Mouse (Mus musculus): ENCODE measurements around the gene Olfr552.
"Not testable (repeated sequence)": the region's sequence is repeated elsewhere in the genome, so short reads cannot be mapped to it uniquely, and the experiment has no call there.

Gene Olfr552

DNA sequence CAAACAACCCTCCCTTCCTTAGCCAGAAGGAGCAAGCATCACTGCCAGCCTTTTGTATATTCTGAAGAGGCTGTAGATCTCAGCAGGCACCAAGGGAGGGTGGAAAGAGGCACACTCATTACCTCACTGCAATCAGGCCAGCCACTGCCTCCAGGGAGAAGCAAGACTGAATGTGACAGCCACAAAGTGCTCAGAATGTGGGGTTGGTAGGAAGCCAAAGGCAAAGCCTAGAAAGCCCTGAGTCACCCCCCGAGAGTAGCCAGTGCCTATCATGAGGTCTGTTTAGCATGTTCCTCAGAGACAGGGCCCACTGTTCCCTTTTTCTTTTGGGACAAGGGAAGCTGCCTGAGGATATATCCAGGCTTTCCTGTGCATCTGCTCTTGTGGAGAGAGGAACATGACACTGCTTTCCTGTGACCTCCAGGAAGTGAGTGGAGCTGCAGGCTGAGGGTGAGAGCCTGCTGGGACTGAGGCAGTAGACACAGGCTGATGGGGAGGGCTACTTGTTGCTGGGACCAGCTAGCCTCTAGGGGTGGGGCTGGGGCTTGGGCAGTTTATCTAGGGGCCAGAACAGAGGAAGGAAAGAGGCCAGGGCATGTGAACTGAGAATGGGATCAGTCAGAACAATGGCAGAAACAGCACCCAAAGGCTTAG is at the start of gene Olfr552:
Gene Olfr552, plus strand, starts transcription at position 393 of the 654 bp plus-strand sequence.
- DNase-seq, result no peak

DNA sequence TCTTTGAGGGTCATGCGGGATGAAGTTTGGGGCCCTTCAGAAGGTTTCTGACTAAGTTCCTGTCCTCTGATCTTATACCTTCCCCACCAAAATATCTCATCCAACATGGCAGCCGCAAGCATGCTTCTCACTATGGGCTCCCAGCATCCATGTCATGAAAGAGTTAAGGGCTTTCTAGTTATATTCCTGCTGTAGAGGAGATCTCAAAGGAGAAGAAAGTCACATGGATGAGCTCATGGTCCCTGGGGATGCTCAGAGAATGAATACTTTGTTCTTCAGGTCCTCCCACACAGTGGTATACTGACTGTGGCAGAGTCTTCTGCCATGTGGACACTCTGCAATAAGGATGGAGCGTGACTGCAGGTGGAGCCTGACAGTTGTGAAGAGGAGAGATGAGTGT is 48.0 kb upstream of the Olfr552 start, which contains the start of gene Olfr549:
Gene Olfr549, plus strand, starts transcription at position 301 of the 400 bp plus-strand sequence.
- no peak for DNase-seq

- DNase-seq, result no peak
Observed at GRCm38 (mm10) chr7:102553279-102553678, 44.3 kb upstream of the Olfr552 start.

GRCm38 (mm10) chr7:102564999-102565997 is 32.3 kb upstream of the Olfr552 start, which contains the start of gene Trim21:
TSS of gene Trim21 (minus strand) at chr7:102565486.
- DNase-seq, result peak; percentile 84

- DNase-seq, result no peak
Observed at GRCm38 (mm10) chr7:102566219-102566618, 31.4 kb upstream of the Olfr552 start.

GRCm38 (mm10) chr7:102571142-102571541 is 26.4 kb upstream of the Olfr552 start, which contains the start of gene Olfr550:
TSS of gene Olfr550 (plus strand) at chr7:102571442.
- no peak for DNase-seq

DNA sequence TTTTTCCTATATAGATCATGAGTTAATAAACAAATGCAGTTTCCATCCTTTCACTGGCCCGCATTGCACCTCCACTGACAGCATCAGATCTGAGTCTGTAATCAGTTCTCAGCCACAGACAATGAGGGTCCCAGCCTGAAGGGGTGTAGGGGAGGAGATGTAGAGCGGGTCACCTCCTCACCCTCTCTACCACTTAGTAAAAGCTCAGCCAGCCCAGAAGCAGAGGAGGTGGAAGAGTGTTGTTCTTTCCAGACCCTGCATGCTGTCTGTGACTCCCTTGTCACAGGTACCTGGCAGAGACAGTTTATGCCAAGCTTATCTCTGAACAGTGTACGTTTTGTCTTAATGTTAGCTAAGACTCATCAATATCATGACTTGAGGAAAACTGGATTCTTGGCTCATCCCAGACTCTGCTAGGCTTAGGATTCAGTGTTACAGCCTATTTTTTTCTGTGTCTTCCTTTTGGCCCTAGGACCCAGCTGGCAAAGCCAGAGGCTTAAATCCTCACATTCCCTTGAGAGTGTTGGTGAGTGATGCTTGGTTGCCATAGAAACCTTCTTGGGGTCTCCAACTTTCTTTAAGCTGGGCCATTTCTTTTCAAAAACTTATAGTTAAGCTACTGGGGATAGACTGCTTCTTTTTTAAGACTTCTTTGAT is 24.3 kb upstream of the Olfr552 start:
- no peak for DNase-seq

DNA sequence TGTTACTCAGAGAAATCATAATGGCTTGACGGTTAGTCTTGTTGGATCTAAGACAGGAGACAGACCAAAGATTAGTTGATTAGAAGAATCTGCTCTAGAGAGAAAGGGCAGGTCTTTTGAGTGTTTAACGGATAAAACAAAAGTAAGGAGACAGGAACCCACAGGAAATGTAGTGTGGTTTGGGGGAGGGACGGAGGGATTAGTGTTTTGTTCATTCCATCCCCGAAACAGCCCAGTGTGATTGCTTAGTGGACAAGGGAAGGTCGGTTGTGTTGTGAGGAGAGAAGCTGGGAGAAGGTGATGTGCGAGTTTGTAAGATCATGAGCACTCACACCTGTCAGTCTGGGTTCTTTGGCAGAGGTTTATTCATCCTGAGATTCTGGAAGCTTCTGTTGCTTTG is 21.6 kb upstream of the Olfr552 start:
- DNase-seq, result no peak

GRCm38 (mm10) chr7:102591786-102592185 is 5.8 kb upstream of the Olfr552 start, which contains the start of gene Olfr551:
TSS of gene Olfr551 (minus strand) at chr7:102591886.
- DNase-seq, result no peak

DNA sequence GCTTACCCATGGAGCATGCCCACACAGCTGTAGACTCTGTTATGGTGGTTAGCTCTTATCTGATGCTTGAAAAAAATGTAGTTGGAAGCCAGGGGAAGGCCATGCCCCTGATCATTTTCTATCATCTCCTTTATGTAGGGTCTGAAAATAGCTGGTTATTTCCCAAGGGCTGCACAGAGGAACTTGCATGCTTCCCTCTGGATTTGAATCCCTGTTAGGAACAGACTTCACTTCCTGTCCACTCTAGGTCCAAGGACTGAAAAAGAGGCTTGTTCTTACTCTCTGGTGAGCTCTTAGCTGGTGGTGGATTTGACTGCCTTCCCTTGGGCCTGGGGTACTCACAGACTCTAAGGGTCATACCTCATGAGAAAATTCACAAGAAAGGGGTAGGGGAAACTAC is 20.5 kb downstream of the Olfr552 start, which contains the start of gene Olfr553:
Gene Olfr553, minus strand, starts transcription at position 101 of the 400 bp plus-strand sequence.
- no peak for DNase-seq

DNA sequence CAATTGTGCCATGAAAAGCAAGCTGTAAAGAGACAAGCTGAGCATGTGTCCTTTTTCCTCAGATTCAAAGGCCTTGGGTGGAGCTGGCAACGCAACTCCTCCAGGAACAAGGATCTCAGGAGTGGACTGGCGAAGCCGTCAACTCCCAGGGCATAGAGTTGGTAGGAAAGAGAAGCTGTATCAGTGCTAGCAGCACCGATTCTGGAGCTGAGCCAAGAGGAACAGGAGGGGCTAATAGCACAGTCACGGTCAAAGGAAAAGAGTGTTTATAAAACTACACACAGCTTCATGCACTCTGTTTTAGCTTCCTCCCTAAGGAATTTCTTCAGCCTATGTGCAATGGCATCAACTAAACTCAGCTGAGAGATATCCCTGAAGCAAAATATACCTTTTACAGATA is 22.0 kb downstream of the Olfr552 start:
- DNase-seq, result no peak

DNA sequence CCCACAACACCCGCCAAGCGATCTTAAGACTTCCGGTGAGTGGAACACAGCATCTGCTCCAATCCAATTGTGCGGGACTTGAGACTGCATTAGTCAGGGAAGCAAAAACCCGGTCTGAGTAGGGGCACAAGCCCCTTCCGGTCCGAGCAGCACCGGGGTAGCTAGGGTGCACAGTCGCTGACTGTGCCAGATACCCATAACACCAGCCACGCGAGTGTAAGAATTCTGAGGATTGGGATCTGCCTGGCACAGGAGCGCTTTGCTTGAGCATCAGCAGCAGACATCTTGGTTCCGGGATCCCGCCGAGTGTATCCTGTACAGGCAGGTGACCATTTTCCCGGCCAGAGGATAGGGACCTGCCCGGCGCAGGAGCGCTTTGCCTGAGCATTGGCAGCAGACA is 22.8 kb downstream of the Olfr552 start:
- not testable (repeated sequence) for DNase-seq

GRCm38 (mm10) chr7:102636665-102637064 is 39.1 kb downstream of the Olfr552 start:
- peak; percentile 61 for DNase-seq

- DNase-seq, result no peak
Observed at GRCm38 (mm10) chr7:102638132-102638531, 40.6 kb downstream of the Olfr552 start, which contains the start of gene Olfr554. TSS of gene Olfr554 (plus strand) at chr7:102638432.

DNA sequence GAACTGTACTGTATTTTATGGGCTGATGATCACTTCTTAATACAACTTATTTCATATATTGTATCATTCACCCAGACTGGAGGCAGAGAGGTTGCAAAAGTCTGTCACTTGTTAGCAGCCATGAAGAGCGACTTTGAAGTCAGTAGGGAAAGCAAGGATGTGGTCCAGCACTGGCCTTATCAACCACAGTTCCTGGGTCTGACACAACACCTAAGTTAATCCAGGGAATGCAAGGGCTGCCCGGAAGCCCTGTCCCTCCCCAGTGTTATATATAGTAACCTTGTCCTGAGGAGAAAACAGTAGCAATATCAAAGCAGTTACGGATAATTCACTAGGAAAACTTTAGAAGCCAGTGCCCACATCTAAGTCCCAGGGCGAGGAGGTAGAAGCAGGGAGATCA is 47.4 kb downstream of the Olfr552 start:
- DNase-seq, result not testable (repeated sequence)

Data from thymus, postnatal 4 days (tissue).